Mouse (Mus musculus) myocyte (in vitro differentiated cells): ENCODE results near the gene Agtrap. TPM values are rescaled to one million over a fixed set of nuclear protein-coding genes. Genes with fewer than 3 reads are reported as not detected.

Experiments used
- H3K27me3 ChIP-seq: one replicate; pipeline ENCODE4 v1.6.1; 2011; ENCODE audit not compliant: control insufficient read depth, insufficient read depth, insufficient read length
- H3K36me3 ChIP-seq: one replicate; pipeline ENCODE4 v1.6.1; 2011; ENCODE audit not compliant: control insufficient read depth, insufficient read depth
- H3K4me2 ChIP-seq: one replicate; pipeline ENCODE4 v1.6.1; 2011; ENCODE audit warnings: low read depth, control low read depth
- H3K4me3 ChIP-seq: one replicate; pipeline ENCODE4 v1.5.1; 2011; ENCODE audit warnings: mild to moderate bottlenecking, control low read depth, moderate library complexity
- H3K79me2 ChIP-seq: one replicate; pipeline ENCODE4 v1.6.1; 2011; ENCODE audit not compliant: control insufficient read depth, insufficient read depth
- H3ac ChIP-seq: one replicate; pipeline ENCODE4 v1.6.1; 2011; ENCODE audit not compliant: control insufficient read depth, insufficient read length
- CEBPB ChIP-seq: IDR thresholded peaks from 2 replicates; pipeline ENCODE4 v1.6.1; 2011; ENCODE audit warnings: mild to moderate bottlenecking, moderate library complexity; ENCODE audit not compliant: poor library complexity, insufficient read depth, severe bottlenecking
- E2F4 ChIP-seq: IDR thresholded peaks from one replicate; pipeline ENCODE4 v1.6.1; 2011; ENCODE audit warnings: mild to moderate bottlenecking, control low read depth, moderate library complexity; ENCODE audit not compliant: insufficient read depth
- MAX ChIP-seq: IDR thresholded peaks from one replicate; pipeline ENCODE4 v1.6.1; 2011; ENCODE audit warnings: low read depth, mild to moderate bottlenecking, control low read depth
- MYOD1 ChIP-seq, 3 experiments: IDR thresholded peaks; one replicate each; pipeline ENCODE4 v1.6.1; 2011; ENCODE audit warnings: control low read depth in 2 of 3, low read depth in 2 of 3, mild to moderate bottlenecking in 2 of 3, moderate library complexity in 1 of 3; ENCODE audit not compliant: insufficient read length in 2 of 3, control insufficient read depth in 1 of 3
- MYOG ChIP-seq, 3 experiments: IDR thresholded peaks; one replicate each; pipeline ENCODE4 v1.6.1; 2011; ENCODE audit warnings: control low read depth in 2 of 3, low read depth in 2 of 3, mild to moderate bottlenecking in 2 of 3; ENCODE audit not compliant: insufficient read length in 2 of 3, control insufficient read depth in 1 of 3, insufficient read depth in 1 of 3
- POLR2A ChIP-seq: IDR thresholded peaks from one replicate; pipeline ENCODE4 v1.6.1; 2011; ENCODE audit warnings: low read depth, mild to moderate bottlenecking, control low read depth, moderate library complexity; ENCODE audit not compliant: insufficient read length
- POLR2AphosphoS2 ChIP-seq: IDR thresholded peaks from one replicate; pipeline ENCODE4 v1.6.1; 2011; ENCODE audit warnings: low read depth, control low read depth; ENCODE audit not compliant: insufficient read length
- REST ChIP-seq: IDR thresholded peaks from one replicate; pipeline ENCODE4 v1.6.1; 2011; ENCODE audit warnings: mild to moderate bottlenecking, control low read depth, moderate library complexity; ENCODE audit not compliant: insufficient read depth, insufficient read length
- SRF ChIP-seq: IDR thresholded peaks from one replicate; pipeline ENCODE4 v1.6.1; 2011; ENCODE audit warnings: low read depth; ENCODE audit not compliant: control insufficient read depth, insufficient read length
- TCF12 ChIP-seq: IDR thresholded peaks from one replicate; pipeline ENCODE4 v1.6.1; 2011; ENCODE audit warnings: mild to moderate bottlenecking, control low read depth; ENCODE audit not compliant: poor library complexity, insufficient read depth, severe bottlenecking
- TCF3 ChIP-seq: IDR thresholded peaks from one replicate; pipeline ENCODE4 v1.6.1; 2011; ENCODE audit warnings: low read depth, control low read depth; ENCODE audit not compliant: insufficient read length
- USF1 ChIP-seq: IDR thresholded peaks from one replicate; pipeline ENCODE4 v1.6.1; 2011; ENCODE audit warnings: low read depth, mild to moderate bottlenecking, control low read depth, moderate library complexity
- polyA plus RNA-seq: library from polyadenylated mRNA; unstranded; fragments of >200 nt; fragmentation: generic; extraction: Trizol; gene quantifications from one replicate; pipeline ENCODE4 v1.2.1, GENCODE M21; 2012; ENCODE audit warnings: missing spikeins

The Agtrap gene
- polyA plus RNA-seq, 1 experiment = 10.9 TPM

GRCm38 (mm10) chr4:148079944-148080596 lies 7.8 kb downstream of the Agtrap start:
- no peak overlapping the region for H3ac ChIP-seq
- H3K4me3 ChIP-seq = no peak overlapping the region
- no peak overlapping the region for H3K4me2 ChIP-seq
- no peaks in the 10 kb centered on the region for H3K36me3 ChIP-seq
- TF ChIP-seq MAX (no peak), E2F4 (no peak), MYOD1 (IDR thresholded peaks at IDR 0.05; ENCODE audit: control insufficient read depth in 1 of 3, insufficient read length in 2 of 3, low read depth in 2 of 3) (no peak), MYOG (IDR thresholded peaks at IDR 0.05; ENCODE audit: control insufficient read depth in 1 of 3, insufficient read depth in 1 of 3, insufficient read length in 2 of 3, low read depth in 2 of 3) (no peak), TCF3 (no peak), POLR2AphosphoS2 (no peak), CEBPB (no peak), TCF12 (no peak), REST (no peak), USF1 (no peak), SRF (no peak), POLR2A (no peak)
- H3K27me3 ChIP-seq = no peaks in the 10 kb centered on the region
- no peaks in the 10 kb centered on the region for H3K79me2 ChIP-seq

- no peak overlapping the region for H3K4me3 ChIP-seq
- H3K36me3 ChIP-seq = no peaks in the 10 kb centered on the region
- no peaks in the 10 kb centered on the region for H3K27me3 ChIP-seq
- no peak overlapping the region for H3ac ChIP-seq
- TF ChIP-seq POLR2A = no peak
- TF ChIP-seq CEBPB = no peak
- no peak for TF ChIP-seq USF1
- no peak for TF ChIP-seq REST
- no peak for TF ChIP-seq TCF12
- no peak for TF ChIP-seq POLR2AphosphoS2
- TF ChIP-seq MAX = no peak
- TF ChIP-seq TCF3 = no peak
- TF ChIP-seq E2F4 = no peak
- TF ChIP-seq SRF = no peak
- TF ChIP-seq MYOG (IDR thresholded peaks at IDR 0.05; ENCODE audit: control insufficient read depth in 1 of 3, insufficient read depth in 1 of 3, insufficient read length in 2 of 3, low read depth in 2 of 3) = no peak
- no peak for TF ChIP-seq MYOD1 (IDR thresholded peaks at IDR 0.05; ENCODE audit: control insufficient read depth in 1 of 3, insufficient read length in 2 of 3, low read depth in 2 of 3)
- H3K4me2 ChIP-seq = no peak overlapping the region
- H3K79me2 ChIP-seq = no peaks in the 10 kb centered on the region
These were observed 8.6 kb downstream of the Agtrap start for GRCm38 (mm10) chr4:148079212-148079611.

GRCm38 (mm10) chr4:148075881-148076280 lies 11.9 kb downstream of the Agtrap start:
- no peaks in the 10 kb centered on the region for H3K36me3 ChIP-seq
- H3K79me2 ChIP-seq = no peaks in the 10 kb centered on the region
- no peak overlapping the region for H3K4me3 ChIP-seq
- TF ChIP-seq MAX (no peak), TCF12 (no peak), E2F4 (no peak), POLR2A (no peak), CEBPB (no peak), REST (no peak), SRF (no peak), MYOD1 (IDR thresholded peaks at IDR 0.05; ENCODE audit: control insufficient read depth in 1 of 3, insufficient read length in 2 of 3, low read depth in 2 of 3) (no peak), MYOG (IDR thresholded peaks at IDR 0.05; ENCODE audit: control insufficient read depth in 1 of 3, insufficient read depth in 1 of 3, insufficient read length in 2 of 3, low read depth in 2 of 3) (no peak), POLR2AphosphoS2 (no peak), TCF3 (no peak), USF1 (no peak)
- no peaks in the 10 kb centered on the region for H3K27me3 ChIP-seq
- no peak overlapping the region for H3K4me2 ChIP-seq
- H3ac ChIP-seq = no peak overlapping the region

DNA sequence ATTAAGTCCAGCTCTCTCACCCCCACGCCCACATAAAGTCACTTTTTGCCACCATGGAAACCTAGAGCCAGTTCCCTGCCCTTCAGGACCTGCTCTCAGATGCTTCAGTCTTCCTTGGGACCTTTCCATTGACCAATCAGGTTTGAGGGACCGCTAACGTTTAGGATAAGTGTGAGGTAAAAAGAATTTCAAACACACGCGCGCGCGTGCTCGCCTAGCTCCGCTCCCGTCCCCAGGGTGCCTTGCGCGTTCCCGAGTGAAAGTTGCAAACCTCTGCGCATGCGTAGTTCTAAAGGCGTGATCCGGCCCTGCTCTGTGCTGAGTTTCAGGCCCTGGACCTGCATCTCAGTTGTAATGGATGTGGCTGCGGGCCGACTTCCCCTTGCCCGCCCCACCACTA lies 12.6 kb downstream of the Agtrap start:
- no peaks in the 10 kb centered on the region for H3K79me2 ChIP-seq
- H3K4me3 ChIP-seq = no peak overlapping the region
- TF ChIP-seq MYOD1 (IDR thresholded peaks at IDR 0.05; ENCODE audit: control insufficient read depth in 1 of 3, insufficient read length in 2 of 3, low read depth in 2 of 3) (no peak), USF1 (no peak), REST (no peak), POLR2A (no peak), TCF3 (no peak), TCF12 (no peak), E2F4 (no peak), MYOG (IDR thresholded peaks at IDR 0.05; ENCODE audit: control insufficient read depth in 1 of 3, insufficient read depth in 1 of 3, insufficient read length in 2 of 3, low read depth in 2 of 3) (no peak), SRF (no peak), MAX (no peak), POLR2AphosphoS2 (no peak), CEBPB (no peak)
- no peak overlapping the region for H3ac ChIP-seq
- no peak overlapping the region for H3K4me2 ChIP-seq
- no peaks in the 10 kb centered on the region for H3K36me3 ChIP-seq
- no peaks in the 10 kb centered on the region for H3K27me3 ChIP-seq
